Mouse (Mus musculus): ENCODE measurements around the gene Ikzf3.

GRCm38 (mm10) chr11:98504926-98505325 lies 40.9 kb downstream of the Ikzf3 start:
- no peak for TF ChIP-seq CTCF (IDR thresholded peaks at IDR 0.05)
- TF ChIP-seq EP300 (IDR thresholded peaks at IDR 0.05): no peak

Data from lung, postnatal 0 days (tissue).